Mouse (Mus musculus) megakaryocyte, embryonic 14.5 days (primary cell): ENCODE results near the gene Vmn2r13. TPM values are rescaled to one million over a fixed set of nuclear protein-coding genes. Genes with fewer than 3 reads are reported as not detected.
"Not testable (repeated sequence)": the region's sequence is repeated elsewhere in the genome, so short reads cannot be mapped to it uniquely, and the experiment has no call there.

Experiments
- H3K27me3 ChIP-seq: replicated peaks from 2 replicates; pipeline ENCODE3; 2012; ENCODE audit warnings: inconsistent platforms
- H3K36me3 ChIP-seq: replicated peaks from 2 replicates; pipeline ENCODE3; 2012; ENCODE audit warnings: low read length, inconsistent platforms, mixed read lengths
- H3K4me1 ChIP-seq: 2 replicates; pipeline ENCODE4 v1.6.1; 2012; ENCODE audit warnings: inconsistent platforms
- H3K4me3 ChIP-seq: replicated peaks from 2 replicates; pipeline ENCODE3; 2012; ENCODE audit warnings: moderate library complexity, mild to moderate bottlenecking, inconsistent platforms
- H3K9me3 ChIP-seq: 2 replicates; pipeline ENCODE4 v1.6.1; 2012; ENCODE audit warnings: inconsistent platforms
- FLI1 ChIP-seq: IDR thresholded peaks from 2 replicates; pipeline ENCODE4 v1.6.1; 2012; ENCODE audit warnings: low read length, inconsistent platforms, mixed read lengths
- GATA1 ChIP-seq: IDR thresholded peaks from 3 replicates; pipeline ENCODE4 v1.6.1; 2012; ENCODE audit warnings: mixed read lengths, low read length, inconsistent platforms, borderline replicate concordance
- polyA plus RNA-seq: library from polyadenylated mRNA; stranded (reverse); fragments of >175 nt; gene quantifications from 2 replicates; pipeline ENCODE4 v1.2.3, GENCODE M21; 2012; ENCODE audit warnings: low replicate concordance; ENCODE audit not compliant: insufficient read depth

Gene Vmn2r13
- not detected in 2 replicates for polyA plus RNA-seq

DNA sequence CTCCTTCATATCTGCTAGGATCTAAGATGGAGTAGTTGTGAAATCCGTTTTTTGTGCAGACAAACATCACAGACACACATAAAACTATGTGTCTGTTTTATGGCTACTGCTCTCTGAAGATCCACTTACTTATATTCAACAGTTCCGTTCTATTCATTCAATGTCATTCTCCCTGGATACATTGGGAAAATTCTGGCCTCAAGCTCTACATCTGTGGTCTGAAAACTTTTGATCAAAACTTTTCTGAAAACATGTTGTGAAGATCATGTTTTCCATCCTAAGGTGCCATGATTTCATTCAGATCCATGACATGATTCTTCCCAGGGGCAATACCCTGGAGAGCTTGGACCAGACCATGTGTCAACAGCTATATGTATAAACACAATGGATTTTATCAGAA lies at the start of gene Vmn2r13:
Gene Vmn2r13 (minus strand): TSS at position 101 of the 400 bp plus-strand sequence.
- not testable (repeated sequence) for H3K9me3 ChIP-seq, H3K4me3 ChIP-seq, H3K27me3 ChIP-seq, H3K36me3 ChIP-seq, H3K4me1 ChIP-seq

DNA sequence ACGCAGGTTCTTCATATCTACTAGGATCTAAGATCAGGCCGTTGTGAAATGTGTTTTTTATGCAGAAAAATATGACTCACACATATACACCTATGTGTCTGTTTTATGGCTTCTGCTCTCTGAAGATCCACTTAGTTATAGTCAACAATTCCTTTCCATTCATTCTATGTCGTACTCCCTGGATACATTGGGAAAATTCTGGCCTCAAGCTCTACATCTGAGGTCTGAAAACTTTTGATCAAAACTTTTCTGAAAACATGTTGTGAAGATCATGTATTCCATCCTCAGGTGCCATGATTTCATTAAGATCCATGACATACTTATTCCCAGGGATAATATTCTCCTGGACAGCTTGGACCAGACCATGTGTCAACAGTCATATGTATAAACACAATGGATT lies 32.6 kb upstream of the Vmn2r13 start, which contains the start of gene Vmn2r14:
Gene Vmn2r14 (minus strand): TSS at position 101 of the 400 bp plus-strand sequence.
- Histone ChIP-seq H3K4me1 (no peaks in the 10 kb centered on the region), H3K27me3 (no peaks in the 10 kb centered on the region), H3K9me3 (peaks cover 4% of the 10 kb centered on the region; the same call in 1 of the 2 replicates), H3K4me3 (no peak within 1 kb of the TSS), H3K36me3 (no peaks in the 10 kb centered on the region)
- TF ChIP-seq GATA1: no peak
- TF ChIP-seq FLI1: no peak

DNA sequence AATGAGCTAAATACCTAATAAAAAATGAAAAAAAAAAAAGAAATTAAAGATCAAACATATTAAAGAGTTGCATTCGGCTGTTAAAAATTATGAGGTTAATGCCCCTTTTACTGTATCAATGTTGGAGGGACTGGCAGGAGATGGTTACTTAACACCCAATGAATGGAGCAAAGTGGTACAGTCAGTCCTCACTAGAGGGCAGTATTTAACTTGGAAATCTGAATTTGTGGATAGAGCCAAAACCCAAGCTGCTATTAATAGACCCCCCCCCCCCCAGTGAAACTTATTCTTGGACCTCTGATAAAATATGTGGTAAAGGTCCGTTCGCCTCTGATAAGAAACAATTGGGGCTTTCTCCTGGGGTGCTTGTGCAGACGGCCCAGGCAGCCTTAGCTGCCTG lies 25.1 kb downstream of the Vmn2r13 start:
- not testable (repeated sequence) for H3K9me3 ChIP-seq, H3K27me3 ChIP-seq, H3K4me3 ChIP-seq, H3K36me3 ChIP-seq, H3K4me1 ChIP-seq

DNA sequence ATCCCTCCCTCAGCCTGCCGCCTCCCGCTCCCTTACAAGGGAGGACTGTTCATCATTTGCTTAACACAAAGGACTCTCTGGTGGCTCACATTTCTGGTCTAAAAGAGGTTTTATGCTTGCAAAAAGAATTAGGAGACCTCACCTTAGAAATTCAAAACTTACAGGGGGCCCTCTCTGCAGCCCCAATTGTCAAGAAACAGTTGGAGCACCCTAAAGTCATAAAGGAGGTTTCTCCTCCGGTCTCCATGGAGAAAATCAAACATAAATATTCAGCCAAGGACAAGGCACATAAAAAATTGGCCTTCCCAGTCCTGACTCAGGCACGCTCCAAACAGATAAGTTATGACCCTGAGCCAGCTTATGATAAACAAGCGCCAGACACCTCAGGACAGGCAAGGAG lies 31.9 kb downstream of the Vmn2r13 start:
- TF ChIP-seq FLI1 (no peak), GATA1 (no peak)

DNA sequence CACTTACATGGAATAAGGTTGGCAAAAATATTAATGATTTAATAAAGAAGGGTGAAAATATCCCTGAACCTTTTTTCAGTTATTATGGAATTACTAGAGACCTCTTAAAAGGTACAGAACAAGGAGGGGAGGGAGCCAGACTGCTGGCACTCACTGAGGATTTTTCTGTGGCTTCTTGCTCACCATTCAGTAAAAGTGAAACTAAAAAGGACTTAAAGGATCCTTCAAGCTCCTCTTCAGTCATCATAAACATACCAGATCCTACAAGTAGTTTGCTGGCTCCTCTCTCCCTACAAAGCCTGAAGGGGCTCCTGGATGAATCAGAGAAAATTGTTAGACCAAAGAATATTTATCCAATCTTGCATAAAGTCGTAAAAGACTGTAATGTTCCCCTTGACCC lies 32.4 kb downstream of the Vmn2r13 start:
- not testable (repeated sequence) for H3K4me3 ChIP-seq, H3K9me3 ChIP-seq, H3K36me3 ChIP-seq, H3K27me3 ChIP-seq, H3K4me1 ChIP-seq

More for the DNA sequence above, 31.9 kb downstream of the Vmn2r13 start:
- H3K9me3 ChIP-seq: no peaks in the 10 kb centered on the region
- H3K4me3 ChIP-seq: peak overlapping the region; percentile 33
- H3K27me3 ChIP-seq: no peaks in the 10 kb centered on the region
- H3K36me3 ChIP-seq: no peaks in the 10 kb centered on the region
- no peaks in the 10 kb centered on the region for H3K4me1 ChIP-seq

DNA sequence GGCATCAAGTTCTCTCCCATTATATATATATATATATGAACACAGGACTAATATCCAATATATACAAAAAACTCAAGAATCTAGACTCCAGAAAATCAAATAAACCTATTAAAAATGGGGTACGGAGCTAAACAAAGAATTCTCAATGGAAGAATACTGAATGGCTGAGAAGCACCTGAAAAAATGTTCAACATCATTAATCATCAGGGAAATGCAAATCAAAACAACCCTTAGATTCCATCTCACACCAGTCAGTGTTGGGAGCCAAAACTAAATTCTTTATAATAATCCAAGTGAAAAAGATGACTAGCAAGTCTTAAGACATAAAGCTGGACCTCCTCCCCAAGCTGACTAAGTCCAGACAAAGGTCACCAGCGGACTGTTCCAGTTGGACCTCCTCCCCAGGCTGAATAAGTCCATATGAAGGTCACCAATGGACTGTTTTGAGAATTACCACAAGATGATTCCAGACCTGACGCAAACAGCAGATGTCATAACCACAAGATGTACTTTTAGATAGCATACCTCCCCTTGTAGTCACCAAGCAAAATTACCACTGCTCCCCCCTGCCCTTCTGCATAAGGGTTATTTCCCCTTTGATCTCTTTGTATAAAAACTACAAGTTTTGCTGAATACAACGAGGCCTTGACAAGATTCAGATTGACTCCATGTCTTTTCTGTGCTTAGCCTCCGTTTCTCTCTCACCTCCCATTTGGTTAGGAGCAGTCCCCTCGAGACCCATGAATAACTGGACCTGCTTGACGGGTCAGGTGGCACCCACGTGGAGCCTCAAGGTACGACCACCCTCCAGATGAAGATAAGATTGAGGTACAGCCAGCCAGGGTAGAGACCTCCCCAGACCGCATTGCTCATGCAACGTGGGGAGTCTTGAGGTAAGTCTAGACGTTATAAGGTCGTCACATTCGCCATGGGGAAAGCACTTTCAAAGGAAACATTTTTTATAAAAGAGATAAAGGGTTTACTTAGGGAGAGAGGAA lies 33.2 kb downstream of the Vmn2r13 start:
- not testable (repeated sequence) for H3K27me3 ChIP-seq, H3K36me3 ChIP-seq, H3K9me3 ChIP-seq, H3K4me1 ChIP-seq
- peak overlapping the region; percentile 46 for H3K4me3 ChIP-seq

DNA sequence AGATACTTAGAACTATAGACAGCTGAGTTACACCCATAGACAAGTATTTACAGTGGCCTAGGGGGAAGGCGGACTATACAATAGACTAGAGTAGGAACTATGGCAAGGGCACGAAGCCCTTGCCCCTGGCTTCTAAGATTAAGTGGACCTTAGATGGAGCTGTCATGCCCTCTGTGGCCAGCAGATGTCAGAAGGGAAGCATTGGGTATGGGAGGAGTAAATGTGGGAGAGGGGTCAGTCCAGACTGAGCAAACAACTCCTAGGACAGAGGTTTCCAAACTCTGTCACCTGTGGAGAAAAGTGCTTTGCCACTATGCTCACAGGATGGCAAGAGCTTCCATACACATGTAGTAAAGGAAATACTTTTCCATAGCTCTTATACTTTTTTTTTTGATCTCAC lies 52.5 kb downstream of the Vmn2r13 start:
- H3K9me3 ChIP-seq: peaks cover 9% of the 10 kb centered on the region; the same call in 1 of the 2 replicates
- H3K4me3 ChIP-seq: no peak overlapping the region
- no peaks in the 10 kb centered on the region for H3K27me3 ChIP-seq
- H3K4me1 ChIP-seq: no peaks in the 10 kb centered on the region
- no peaks in the 10 kb centered on the region for H3K36me3 ChIP-seq
- no peak for TF ChIP-seq GATA1
- no peak for TF ChIP-seq FLI1

DNA sequence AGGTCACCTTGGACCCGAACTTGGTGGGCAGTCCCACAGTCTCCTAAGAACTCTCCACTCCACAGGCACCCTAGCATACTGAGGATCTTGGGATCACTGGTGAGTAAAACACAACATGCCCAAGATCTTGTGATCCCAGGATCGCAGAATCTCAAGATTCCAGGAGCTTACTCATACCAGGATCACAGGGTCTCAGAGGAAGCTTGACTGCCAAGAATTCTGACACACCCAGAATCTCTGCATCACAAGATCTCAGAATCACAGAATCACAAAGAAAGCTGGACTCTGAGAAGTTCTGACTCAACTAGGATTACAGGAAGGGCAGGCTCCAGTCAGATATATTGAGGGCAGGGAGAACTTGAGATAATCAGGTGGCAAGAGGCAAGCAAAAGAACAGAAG lies 55.3 kb downstream of the Vmn2r13 start:
- no peaks in the 10 kb centered on the region for H3K36me3 ChIP-seq
- no peak overlapping the region for H3K4me3 ChIP-seq
- H3K9me3 ChIP-seq: peaks cover 14% of the 10 kb centered on the region
- no peaks in the 10 kb centered on the region for H3K27me3 ChIP-seq
- TF ChIP-seq GATA1: no peak
- no peak for TF ChIP-seq FLI1
- H3K4me1 ChIP-seq: no peaks in the 10 kb centered on the region

Other genes starting within 250 kb of the Vmn2r13 start
- not detected in 2 replicates for gene Vmn2r10, start 185.7 kb downstream of the Vmn2r13 start, polyA plus RNA-seq
- gene Vmn2r11, start 132.6 kb downstream of the Vmn2r13 start, polyA plus RNA-seq: not detected in 2 replicates
- gene Vmn2r12, start 94.2 kb downstream of the Vmn2r13 start, polyA plus RNA-seq: 0.03 TPM in 1 of 2 replicates, not detected in the other
- not detected in 2 replicates for gene Vmn2r14, start 32.5 kb upstream of the Vmn2r13 start, polyA plus RNA-seq
- not detected in 2 replicates for gene Vmn2r15, start 105.4 kb upstream of the Vmn2r13 start, polyA plus RNA-seq
- not detected in 2 replicates for gene Vmn2r16, start 138.0 kb upstream of the Vmn2r13 start, polyA plus RNA-seq
- not detected in 2 replicates for gene Vmn2r17, start 227.5 kb upstream of the Vmn2r13 start, polyA plus RNA-seq